In genomic region chr12:111434745-111435327, GRCm38 (mm10) we compare ENCODE assay signal across 9 mouse cellular contexts. TPM values are rescaled to one million over a fixed set of nuclear protein-coding genes. Genes with fewer than 3 reads are reported as not detected.
DNase-seq lines count a peak whose midpoint lies in the region; ATAC-seq and TF ChIP-seq lines count a peak whose summit lies in the region.
"Had no signal": no experiment of that assay in that cellular context is flagged by ENCODE, and none has a peak within 500 bp of the region (broad histone marks: within the 10 kb centered on the region; RNA-seq: fewer than 3 reads in every experiment).

No protein-coding gene starts in this region.

- no peak overlapping the region for H3K9ac ChIP-seq in heart, embryonic 16.5 days (ENCODE audit: low read length)
- peak overlapping the region; percentile 57 for H3K9ac ChIP-seq in liver, embryonic 12.5 days

- no peak for TF ChIP-seq CTCF in G1E (IDR thresholded peaks at IDR 0.05; ENCODE audit: low read depth, low read length)

- WGBS in heart, embryonic 16.5 days, result 21% methylated on average over 8 of the region's 8 CpGs
- 11% methylated on average over 8 of the region's 8 CpGs for WGBS in liver, embryonic 12.5 days (ENCODE audit: insufficient replicate concordance)

- H3K27me3 ChIP-seq in G1E (ENCODE audit: insufficient read depth, low read length), result no peaks in the 10 kb centered on the region
- H3K27me3 ChIP-seq in heart, embryonic 16.5 days (ENCODE audit: control insufficient read depth, insufficient read depth, low read length), result peaks cover 28% of the 10 kb centered on the region
- peaks cover 25% of the 10 kb centered on the region for H3K27me3 ChIP-seq in liver, embryonic 12.5 days (replicated peaks)

- peak overlapping the region; percentile 10 for H3K27ac ChIP-seq in heart, embryonic 16.5 days (ENCODE audit: low read length)
- H3K27ac ChIP-seq in liver, embryonic 12.5 days, result peak overlapping the region; percentile 88

- peak overlapping the region; percentile 60; the same call in 1 of the 2 replicates for H3K4me3 ChIP-seq in G1E (ENCODE audit: low read depth, low read length)
- no peak overlapping the region for H3K4me3 ChIP-seq in heart, embryonic 16.5 days (ENCODE audit: low read length)
- peak overlapping the region; percentile 28 for H3K4me3 ChIP-seq in liver, embryonic 12.5 days

- H3K4me1 ChIP-seq in G1E (ENCODE audit: insufficient read depth, low read depth, low read length), result peaks cover 100% of the 10 kb centered on the region
- H3K4me1 ChIP-seq in heart, embryonic 16.5 days (ENCODE audit: control insufficient read depth, insufficient read depth, low read length), result peaks cover 35% of the 10 kb centered on the region
- H3K4me1 ChIP-seq in liver, embryonic 12.5 days, result peaks cover 100% of the 10 kb centered on the region

- no peaks in the 10 kb centered on the region for H3K9me3 ChIP-seq in G1E (replicated peaks)
- no peaks in the 10 kb centered on the region for H3K9me3 ChIP-seq in heart, embryonic 16.5 days (replicated peaks; ENCODE audit: control insufficient read depth, low read length)
- no peaks in the 10 kb centered on the region for H3K9me3 ChIP-seq in liver, embryonic 12.5 days (replicated peaks)

- H3K4me2 ChIP-seq in heart, embryonic 16.5 days (ENCODE audit: low read depth, low read length), result no peak overlapping the region
- H3K4me2 ChIP-seq in liver, embryonic 12.5 days, result peak overlapping the region; percentile 63

- no peaks in the 10 kb centered on the region for H3K36me3 ChIP-seq in G1E (replicated peaks)
- H3K36me3 ChIP-seq in heart, embryonic 16.5 days (ENCODE audit: control insufficient read depth, insufficient read depth), result no peaks in the 10 kb centered on the region
- no peaks in the 10 kb centered on the region for H3K36me3 ChIP-seq in liver, embryonic 12.5 days

- peak; percentile 81 for ATAC-seq in G1E (ENCODE audit: extremely low read depth, insufficient number of reproducible peaks, low FRiP score, poor library complexity, severe bottlenecking)
- ATAC-seq in heart, embryonic 16.5 days (replicated peaks; ENCODE audit: extremely low read depth, insufficient read depth, low FRiP score), result peak; percentile 38
- ATAC-seq in liver, embryonic 12.5 days, result peak; percentile 92

- peak; percentile 68 for DNase-seq in adrenal gland, postnatal 14 days
- no peak for DNase-seq in adrenal gland, adult 18-20 months (ENCODE audit: low spot score in 2 of 2)
- DNase-seq in G1E (ENCODE audit: low spot score), result peak; percentile 84
- DNase-seq in ovary, postnatal 14 days (ENCODE audit: low spot score), result no peak
- DNase-seq in urinary bladder, adult 18-20 months (ENCODE audit: low spot score in 2 of 2), result no peak
- no peak for DNase-seq in layer of hippocampus, postnatal 14 days (ENCODE audit: low spot score in 2 of 2)

RNA-seq across cellular contexts. Expression of gene Tnfaip2, which starts 7.4 kb away (rescaled TPM):
- 14.0 and 14.4 TPM in 2 replicates for total RNA-seq in adrenal gland, postnatal 14 days (2021)
- total RNA-seq in adrenal gland, adult 18-20 months (2021), result 10 to 100 TPM; 11.4 to 31.6 TPM
- total RNA-seq in G1E (2014; fragmentation: Nextera tagmentation) (82.1 and 94.7 TPM in 2 replicates), G1E (2017) (83.6 and 101 TPM in 2 replicates)
- 66.3 and 123 TPM in 2 replicates for polyA plus RNA-seq in G1E (2012)
- 3.2 and 4.8 TPM in 2 replicates for polyA plus RNA-seq in heart, embryonic 16.5 days (2015; fragmentation: Nextera tagmentation; extraction: Ambion mirVana)
- polyA plus RNA-seq in liver, embryonic 12.5 days (2016; fragmentation: Nextera tagmentation; extraction: Ambion mirVana), result 88.6 and 94.9 TPM in 2 replicates
- 1 to 10 TPM in 1 of 2 experiments, under 1 TPM in 1; 0.55 to 1.2 TPM for total RNA-seq in layer of hippocampus, postnatal 14 days (2021)

RNA-seq across cellular contexts. Expression of gene Exoc3l4, which starts 18.0 kb away (rescaled TPM):
- 4.6 and 5.2 TPM in 2 replicates for total RNA-seq in adrenal gland, postnatal 14 days (2021)
- 1 to 10 TPM; 3.3 to 4.1 TPM for total RNA-seq in adrenal gland, adult 18-20 months (2021)
- total RNA-seq in G1E (2014; fragmentation: Nextera tagmentation) (not detected in 2 replicates), G1E (2017) (0.27 TPM in 1 of 2 replicates, not detected in the other)
- not detected in 2 replicates for polyA plus RNA-seq in G1E (2012)
- 13.3 and 14.9 TPM in 2 replicates for polyA plus RNA-seq in heart, embryonic 16.5 days (2015; fragmentation: Nextera tagmentation; extraction: Ambion mirVana)
- 15.5 and 18.2 TPM in 2 replicates for polyA plus RNA-seq in liver, embryonic 12.5 days (2016; fragmentation: Nextera tagmentation; extraction: Ambion mirVana)
- 1 to 10 TPM; 1.2 to 2.3 TPM for total RNA-seq in layer of hippocampus, postnatal 14 days (2021)

RNA-seq across cellular contexts. Expression of gene Lbhd2, which starts 28.2 kb away (rescaled TPM):
- total RNA-seq in adrenal gland, postnatal 14 days (2021), result 0.56 and 0.79 TPM in 2 replicates
- not detected for total RNA-seq in adrenal gland, adult 18-20 months (2021)
- total RNA-seq in G1E (2014; fragmentation: Nextera tagmentation) (not detected in 2 replicates), G1E (2017) (not detected in 2 replicates)
- not detected in 2 replicates for polyA plus RNA-seq in G1E (2012)
- polyA plus RNA-seq in heart, embryonic 16.5 days (2015; fragmentation: Nextera tagmentation; extraction: Ambion mirVana), result 1.3 and 1.4 TPM in 2 replicates
- polyA plus RNA-seq in liver, embryonic 12.5 days (2016; fragmentation: Nextera tagmentation; extraction: Ambion mirVana), result 0.28 TPM in 1 of 2 replicates, not detected in the other
- total RNA-seq in layer of hippocampus, postnatal 14 days (2021), result 1 to 10 TPM in 1 of 2 experiments, under 1 TPM in 1; 0.62 to 1.8 TPM
- polyA plus RNA-seq: embryonic facial prominence, embryonic 11.5 days had no signal

RNA-seq across cellular contexts. Expression of gene Gm266, which starts 50.8 kb away (rescaled TPM):
- 0.60 TPM in 1 of 2 replicates, not detected in the other for total RNA-seq in adrenal gland, postnatal 14 days (2021)
- total RNA-seq in adrenal gland, adult 18-20 months (2021), result not detected
- total RNA-seq in G1E (2014; fragmentation: Nextera tagmentation) (not detected in 2 replicates), G1E (2017) (0.11 TPM in 1 of 2 replicates, not detected in the other)
- polyA plus RNA-seq in G1E (2012), result not detected in 2 replicates
- polyA plus RNA-seq in heart, embryonic 16.5 days (2015; fragmentation: Nextera tagmentation; extraction: Ambion mirVana), result 2.6 and 6.1 TPM in 2 replicates
- polyA plus RNA-seq in liver, embryonic 12.5 days (2016; fragmentation: Nextera tagmentation; extraction: Ambion mirVana), result 1.8 and 2.4 TPM in 2 replicates
- 1 to 10 TPM; 5.2 to 6.3 TPM for total RNA-seq in layer of hippocampus, postnatal 14 days (2021)

RNA-seq across cellular contexts. Expression of gene Cdc42bpb, which starts 57.3 kb away (rescaled TPM):
- 133 and 149 TPM in 2 replicates for total RNA-seq in adrenal gland, postnatal 14 days (2021)
- 100 to 1,000 TPM; 113 to 138 TPM for total RNA-seq in adrenal gland, adult 18-20 months (2021)
- total RNA-seq in G1E (2014; fragmentation: Nextera tagmentation), result not detected in 2 replicates
- not detected in 2 replicates for total RNA-seq in G1E (2017)
- not detected in 2 replicates for polyA plus RNA-seq in G1E (2012)
- 19.6 and 27.3 TPM in 2 replicates for polyA plus RNA-seq in heart, embryonic 16.5 days (2015; fragmentation: Nextera tagmentation; extraction: Ambion mirVana)
- polyA plus RNA-seq in liver, embryonic 12.5 days (2016; fragmentation: Nextera tagmentation; extraction: Ambion mirVana), result 13.0 and 15.1 TPM in 2 replicates
- total RNA-seq in layer of hippocampus, postnatal 14 days (2021), result 100 to 1,000 TPM; 117 to 125 TPM

Comparison
In these comparisons a context has a peak if more than half of its experiments do, and no peak if none do; other contexts are left out.
1. DNase-seq: peak in adrenal gland, postnatal 14 days (single experiment) and G1E (single experiment); none in adrenal gland, adult 18-20 months (0 of 2), ovary, postnatal 14 days (single experiment), urinary bladder, adult 18-20 months (0 of 2) and layer of hippocampus, postnatal 14 days (0 of 2).
2. ATAC-seq: peak in every context shown above with its lines; median percentile 92 in liver, embryonic 12.5 days; 81 in G1E; 38 in heart, embryonic 16.5 days.